Mouse (Mus musculus) ES-Bruce4 (cell line): ENCODE data around the gene Retreg1.

Experiments used
- CTCF ChIP-seq: IDR thresholded peaks from one replicate; pipeline ENCODE4 v1.8.1; 2011; ENCODE audit warnings: low read depth, low read length
- EP300 ChIP-seq: IDR thresholded peaks from 2 replicates; pipeline ENCODE4 v1.6.1; 2011; ENCODE audit warnings: low read depth, low read length; ENCODE audit not compliant: insufficient read depth

DNA sequence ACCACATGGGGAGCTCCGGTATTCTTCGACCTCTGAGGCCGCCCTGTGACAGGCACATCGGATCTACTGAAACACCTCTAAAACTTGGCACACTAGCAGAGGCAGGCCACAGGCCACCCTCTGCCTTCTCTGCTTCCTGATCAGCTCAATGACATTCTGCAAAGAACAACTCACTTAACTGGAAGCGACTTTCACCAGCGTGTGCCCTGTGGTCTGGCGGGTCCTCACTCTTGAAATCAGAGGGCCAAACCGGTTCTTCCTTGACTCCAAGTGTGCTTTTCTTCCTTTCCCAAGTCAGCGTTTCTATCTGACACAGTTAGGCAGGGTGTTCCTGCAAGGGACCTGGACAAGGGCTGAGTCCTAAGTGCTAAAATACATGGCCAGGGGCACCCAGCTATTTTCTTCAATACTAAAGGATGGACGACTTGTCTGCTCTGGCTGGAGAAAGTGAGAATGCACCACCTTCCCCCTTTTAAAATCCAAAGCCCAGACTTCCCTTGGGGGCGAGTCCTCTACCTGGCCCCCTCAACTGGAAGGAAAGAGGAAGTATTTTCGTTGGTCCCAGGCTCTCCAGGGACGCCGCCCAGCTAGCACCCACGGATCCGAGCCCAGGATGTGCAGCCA lies 406 bp upstream of the Retreg1 start:
- TF ChIP-seq CTCF, result no peak
- no peak for TF ChIP-seq EP300
